In genomic region chr15:28315812-28316528, GRCm38 (mm10) we compare ENCODE assay signal across 8 mouse cellular contexts.
A peak's percentile ranks its signal among the peaks of the same experiment; 100 is the strongest.
DNase-seq lines count a peak whose midpoint lies in the region; ATAC-seq and TF ChIP-seq lines count a peak whose summit lies in the region.

No protein-coding gene starts in this region.

- no peaks in the 10 kb centered on the region for H3K4me1 ChIP-seq in midbrain, embryonic 11.5 days (ENCODE audit: control insufficient read depth, insufficient read depth, low read length)

- ATAC-seq in hematopoietic stem cell, adult 5-6 weeks (replicated peaks in 1 of 2; ENCODE audit: insufficient read depth in 1 of 2, low FRiP score in 2 of 2, low TSS enrichment in 1 of 2, low read depth in 1 of 2, poor library complexity in 2 of 2, severe bottlenecking in 2 of 2): peak; percentile 66 to 68; a peak in 3 of 4 replicates
- peak; percentile 62 for ATAC-seq in midbrain, embryonic 11.5 days (ENCODE audit: low FRiP score)

- intact Hi-C loops in gastrocnemius, adult 2 months (cut with DNase I): no loop called here
- intact Hi-C loops in gastrocnemius, postnatal 36 days (cut with DNase I): no loop called here

- no peak overlapping the region for H3K27ac ChIP-seq in gastrocnemius, adult 2 months
- H3K27ac ChIP-seq in midbrain, embryonic 11.5 days (ENCODE audit: low read depth, low read length): no peak overlapping the region

- no peaks in the 10 kb centered on the region for H3K9me3 ChIP-seq in midbrain, embryonic 11.5 days (ENCODE audit: control insufficient read depth, low read length)

- 24% methylated on average over 6 of the region's 6 CpGs for WGBS in midbrain, embryonic 11.5 days

- 0 out of 2 replicates have a peak overlapping the region, but pooled peaks have one; percentile 16 for H3K9ac ChIP-seq in midbrain, embryonic 11.5 days (ENCODE audit: low read length)

- H3K36me3 ChIP-seq in midbrain, embryonic 11.5 days (ENCODE audit: control insufficient read depth, insufficient read depth, low read length): no peaks in the 10 kb centered on the region

- H3K27me3 ChIP-seq in midbrain, embryonic 11.5 days (ENCODE audit: control insufficient read depth, insufficient read depth, low read length): no peaks in the 10 kb centered on the region

- no peak overlapping the region for H3K4me2 ChIP-seq in midbrain, embryonic 11.5 days

- DNase-seq in gastrocnemius, adult 2 months: peak; percentile 25
- no peak for DNase-seq in gastrocnemius, postnatal 36 days
- peak; percentile 30 to 46 for DNase-seq in adrenal gland, adult 18-20 months (ENCODE audit: low spot score in 2 of 2)
- DNase-seq in embryo, embryonic 10 days (ENCODE audit: low spot score): peak; percentile 76
- DNase-seq in layer of hippocampus, postnatal 14 days (ENCODE audit: low spot score in 2 of 2): peak; percentile 57 to 59
- peak; percentile 95 for DNase-seq in midbrain, embryonic 11.5 days (ENCODE audit: low spot score, missing footprints)
- DNase-seq in right cerebral cortex, postnatal 4 days: peak; percentile 65

- no peak overlapping the region for H3K4me3 ChIP-seq in gastrocnemius, adult 2 months
- no peak overlapping the region for H3K4me3 ChIP-seq in midbrain, embryonic 11.5 days (ENCODE audit: low read depth, low read length)

- TF ChIP-seq CTCF in gastrocnemius, adult 2 months (IDR thresholded peaks at IDR 0.05): peak; percentile 73

Comparison
In these comparisons a context has a peak if more than half of its experiments do, and no peak if none do; other contexts are left out.
1. DNase-seq: peak in gastrocnemius, adult 2 months (single experiment), adrenal gland, adult 18-20 months (2 of 2), embryo, embryonic 10 days (single experiment), layer of hippocampus, postnatal 14 days (2 of 2), midbrain, embryonic 11.5 days (single experiment) and right cerebral cortex, postnatal 4 days (single experiment); none in gastrocnemius, postnatal 36 days (0 of 2).